Mouse (Mus musculus) forebrain, embryonic 13.5 days (tissue): ENCODE measurements at regions not wholly inside any gene's neighbourhood (a gene's known extent, or its start where the extent isn't known, plus 50 kb on each side); places are given as distances from the start of the nearest gene placed in this dataset.

Experiments
- ATAC-seq: fragments of 200-750 bp; cut with Nextera tagmentation; 2 replicates; pipeline ENCODE4 v1.8.0; 2017
- H3K27ac ChIP-seq: fragments of 300-500 bp; sonication (generic); 2 replicates; pipeline ENCODE4 v1.5.1; 2015; ENCODE audit warnings: inconsistent platforms, mild to moderate bottlenecking, moderate library complexity
- H3K27me3 ChIP-seq: fragments of 300-500 bp; sonication (generic); 2 replicates; pipeline ENCODE4 v1.6.1; 2015; ENCODE audit warnings: mild to moderate bottlenecking, inconsistent platforms
- H3K36me3 ChIP-seq: fragments of 300-500 bp; sonication (generic); 2 replicates; pipeline ENCODE4 v1.6.1; 2015; ENCODE audit warnings: mild to moderate bottlenecking, inconsistent platforms; ENCODE audit not compliant: poor library complexity, severe bottlenecking
- H3K4me1 ChIP-seq: fragments of 300-500 bp; sonication (generic); 2 replicates; pipeline ENCODE4 v1.6.1; 2015; ENCODE audit warnings: inconsistent platforms
- H3K4me2 ChIP-seq: fragments of 300-500 bp; sonication (generic); 2 replicates; pipeline ENCODE4 v1.6.1; 2015; ENCODE audit warnings: inconsistent platforms, mild to moderate bottlenecking, moderate library complexity
- H3K4me3 ChIP-seq: fragments of 300-500 bp; sonication (generic); 2 replicates; pipeline ENCODE4 v1.5.1; 2015; ENCODE audit warnings: mild to moderate bottlenecking, inconsistent platforms
- H3K9ac ChIP-seq: fragments of 300-500 bp; sonication (generic); 2 replicates; pipeline ENCODE4 v1.6.1; 2015; ENCODE audit warnings: mild to moderate bottlenecking, inconsistent platforms
- H3K9me3 ChIP-seq: fragments of 300-500 bp; sonication (generic); replicated peaks from 2 replicates; pipeline ENCODE4 v1.6.1; 2016; ENCODE audit warnings: inconsistent platforms
- WGBS: fragments of 180-500 bp; shearing (Covaris S2); methylation state at CpG from one replicate; pipeline ENCODE4 v1.1.7; 2015; 5-methylcytosine and 5-hydroxymethylcytosine counted together

DNA sequence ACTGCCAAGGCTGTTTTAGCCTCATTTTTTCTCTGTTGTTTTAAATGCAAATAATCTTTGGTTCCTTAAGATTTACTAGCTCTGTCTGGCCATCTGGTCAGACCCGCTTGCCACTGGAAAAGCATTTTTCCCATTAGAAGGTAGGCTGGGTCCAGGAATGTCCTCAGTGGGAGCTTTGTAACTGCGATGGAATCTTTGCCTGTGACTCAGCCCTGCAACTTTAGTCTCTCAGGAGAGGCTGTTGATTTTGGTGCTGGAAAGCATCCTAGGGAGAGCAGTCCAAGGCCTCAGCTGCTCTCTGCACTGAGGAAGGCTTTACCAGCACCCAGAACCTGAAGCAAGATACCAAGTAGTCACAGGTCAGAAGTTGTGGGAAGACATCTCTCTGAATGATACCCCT lies 205.8 kb downstream of the Fndc1 start:
- Histone ChIP-seq H3K4me3 (no peak overlapping the region), H3K4me2 (no peak overlapping the region), H3K9ac (no peak overlapping the region), H3K9me3 (no peaks in the 10 kb centered on the region), H3K27ac (no peak overlapping the region), H3K4me1 (no peaks in the 10 kb centered on the region), H3K27me3 (no peaks in the 10 kb centered on the region), H3K36me3 (no peaks in the 10 kb centered on the region)
- no peak for ATAC-seq
- WGBS = 92% methylated on average over 2 of the region's 2 CpGs

- no peak overlapping the region for H3K27ac ChIP-seq
These were observed 206.9 kb downstream of the Fndc1 start for GRCm38 (mm10) chr17:7620166-7620565.

GRCm38 (mm10) chr17:7619641-7620040 lies 207.5 kb downstream of the Fndc1 start:
- no peak overlapping the region for H3K27ac ChIP-seq
- no peaks in the 10 kb centered on the region for H3K36me3 ChIP-seq
- H3K4me1 ChIP-seq = no peaks in the 10 kb centered on the region
- no peak overlapping the region for H3K4me2 ChIP-seq
- H3K9ac ChIP-seq = no peak overlapping the region
- ATAC-seq = no peak
- H3K9me3 ChIP-seq = no peaks in the 10 kb centered on the region
- no peak overlapping the region for H3K4me3 ChIP-seq
- 69% methylated on average over 5 of the region's 5 CpGs for WGBS
- no peaks in the 10 kb centered on the region for H3K27me3 ChIP-seq

More at GRCm38 (mm10) chr17:7620166-7620565, 206.9 kb downstream of the Fndc1 start:
- no peaks in the 10 kb centered on the region for H3K9me3 ChIP-seq
- H3K4me3 ChIP-seq = no peak overlapping the region
- no peak for ATAC-seq
- H3K4me1 ChIP-seq = no peaks in the 10 kb centered on the region
- no peaks in the 10 kb centered on the region for H3K27me3 ChIP-seq
- no peaks in the 10 kb centered on the region for H3K36me3 ChIP-seq
- H3K9ac ChIP-seq = no peak overlapping the region
- no peak overlapping the region for H3K4me2 ChIP-seq

GRCm38 (mm10) chr17:7608046-7608445 lies 219.1 kb downstream of the Fndc1 start:
- H3K9me3 ChIP-seq = no peaks in the 10 kb centered on the region
- no peaks in the 10 kb centered on the region for H3K27me3 ChIP-seq
- peaks cover 3% of the 10 kb centered on the region; the same call in 1 of the 2 replicates for H3K4me1 ChIP-seq
- H3K4me3 ChIP-seq = no peak overlapping the region
- WGBS = 74% methylated on average over 11 of the region's 11 CpGs
- H3K36me3 ChIP-seq = no peaks in the 10 kb centered on the region
- no peak overlapping the region for H3K9ac ChIP-seq
- H3K4me2 ChIP-seq = no peak overlapping the region
- H3K27ac ChIP-seq = no peak overlapping the region
- ATAC-seq = no peak

GRCm38 (mm10) chr17:7607431-7607830 lies 219.7 kb downstream of the Fndc1 start:
- Histone ChIP-seq H3K9ac (no peak overlapping the region), H3K36me3 (no peaks in the 10 kb centered on the region), H3K9me3 (no peaks in the 10 kb centered on the region), H3K27me3 (no peaks in the 10 kb centered on the region), H3K4me2 (no peak overlapping the region), H3K27ac (no peak overlapping the region), H3K4me1 (peaks cover 3% of the 10 kb centered on the region; the same call in 1 of the 2 replicates), H3K4me3 (no peak overlapping the region)
- 77% methylated on average over 4 of the region's 4 CpGs for WGBS
- no peak for ATAC-seq

- Histone ChIP-seq H3K27ac (peak overlapping the region; percentile 31; the same call in 1 of the 2 replicates), H3K9me3 (no peaks in the 10 kb centered on the region), H3K4me3 (no peak overlapping the region), H3K4me2 (no peak overlapping the region), H3K36me3 (no peaks in the 10 kb centered on the region), H3K4me1 (peaks cover 3% of the 10 kb centered on the region; the same call in 1 of the 2 replicates), H3K27me3 (no peaks in the 10 kb centered on the region), H3K9ac (no peak overlapping the region)
- no peak for ATAC-seq
- WGBS = 32% methylated on average over 5 of the region's 5 CpGs
These were observed 219.7 kb upstream of the Unc93a2 start for GRCm38 (mm10) chr17:7604813-7605504.

- Histone ChIP-seq H3K4me3 (no peak overlapping the region), H3K27me3 (no peaks in the 10 kb centered on the region), H3K9ac (no peak overlapping the region), H3K27ac (no peak overlapping the region), H3K4me1 (peaks cover 3% of the 10 kb centered on the region; the same call in 1 of the 2 replicates), H3K9me3 (no peaks in the 10 kb centered on the region), H3K4me2 (no peak overlapping the region), H3K36me3 (no peaks in the 10 kb centered on the region)
- ATAC-seq = no peak
- 94% methylated on average over 3 of the region's 3 CpGs for WGBS
These were observed 218.8 kb upstream of the Unc93a2 start for GRCm38 (mm10) chr17:7604096-7604495.

GRCm38 (mm10) chr17:7600555-7600954 lies 215.3 kb upstream of the Unc93a2 start:
- Histone ChIP-seq H3K4me3 (no peak overlapping the region), H3K4me1 (peaks cover 3% of the 10 kb centered on the region; the same call in 1 of the 2 replicates), H3K4me2 (no peak overlapping the region), H3K9ac (no peak overlapping the region), H3K27me3 (no peaks in the 10 kb centered on the region), H3K9me3 (no peaks in the 10 kb centered on the region), H3K27ac (no peak overlapping the region), H3K36me3 (no peaks in the 10 kb centered on the region)
- WGBS = 77% methylated on average over 2 of the region's 2 CpGs
- ATAC-seq = no peak

GRCm38 (mm10) chr17:7597481-7597880 lies 212.2 kb upstream of the Unc93a2 start:
- no peaks in the 10 kb centered on the region for H3K9me3 ChIP-seq
- WGBS = 57% methylated on average over 2 of the region's 2 CpGs
- no peak overlapping the region for H3K4me3 ChIP-seq
- H3K9ac ChIP-seq = no peak overlapping the region
- no peaks in the 10 kb centered on the region for H3K27me3 ChIP-seq
- no peaks in the 10 kb centered on the region for H3K4me1 ChIP-seq
- no peak overlapping the region for H3K4me2 ChIP-seq
- H3K27ac ChIP-seq = no peak overlapping the region
- H3K36me3 ChIP-seq = no peaks in the 10 kb centered on the region
- no peak for ATAC-seq

DNA sequence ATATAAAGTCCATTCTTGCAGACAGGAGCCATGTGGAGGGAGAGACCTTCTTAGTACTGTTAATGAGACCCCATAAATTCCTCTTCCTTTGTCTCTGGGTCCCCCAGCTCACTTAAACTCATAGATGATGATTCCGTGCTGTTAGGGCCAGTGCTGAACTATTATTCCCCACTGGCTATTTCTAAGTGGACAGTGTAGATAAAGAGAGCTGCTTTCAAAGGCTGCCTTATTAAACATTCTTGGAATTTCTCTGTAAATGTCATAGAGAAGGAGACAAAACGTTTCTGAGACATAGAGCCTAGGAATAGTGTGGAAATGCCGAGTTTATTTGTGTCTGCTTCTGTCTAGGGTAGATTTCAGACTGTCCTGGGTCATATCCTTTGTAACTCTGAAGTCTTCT lies 209.5 kb upstream of the Unc93a2 start:
- Histone ChIP-seq H3K4me3 (no peak overlapping the region), H3K4me2 (no peak overlapping the region), H3K4me1 (no peaks in the 10 kb centered on the region), H3K27ac (no peak overlapping the region), H3K27me3 (no peaks in the 10 kb centered on the region), H3K9ac (no peak overlapping the region), H3K9me3 (no peaks in the 10 kb centered on the region), H3K36me3 (no peaks in the 10 kb centered on the region)
- whole genome bisulfite sequencing = 47% methylated on average over 3 of the region's 3 CpGs
- ATAC-seq = no peak

DNA sequence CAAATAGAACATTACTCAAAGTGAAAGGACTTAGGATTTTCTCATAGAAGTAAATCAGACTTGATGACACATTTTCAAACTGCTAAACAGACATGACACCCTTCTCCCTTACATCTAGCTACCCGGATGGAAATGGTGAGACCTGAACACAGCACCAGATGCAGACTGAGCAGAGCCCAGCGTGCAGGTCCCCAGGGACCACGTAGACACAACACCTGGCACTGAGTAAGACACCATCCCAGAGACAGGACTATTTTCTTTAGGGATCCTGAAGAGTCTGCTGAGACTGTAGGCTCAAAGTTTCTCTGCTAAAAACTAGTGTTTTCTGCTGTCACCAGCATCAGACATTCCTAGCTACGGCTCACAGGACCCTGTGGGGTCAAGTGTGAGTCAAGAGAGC lies 207.2 kb upstream of the Unc93a2 start:
- WGBS = 88% methylated on average over 4 of the region's 4 CpGs
- Histone ChIP-seq H3K9ac (no peak overlapping the region), H3K4me1 (no peaks in the 10 kb centered on the region), H3K4me2 (no peak overlapping the region), H3K36me3 (no peaks in the 10 kb centered on the region), H3K27ac (no peak overlapping the region), H3K27me3 (no peaks in the 10 kb centered on the region), H3K9me3 (no peaks in the 10 kb centered on the region), H3K4me3 (no peak overlapping the region)
- no peak for ATAC-seq

DNA sequence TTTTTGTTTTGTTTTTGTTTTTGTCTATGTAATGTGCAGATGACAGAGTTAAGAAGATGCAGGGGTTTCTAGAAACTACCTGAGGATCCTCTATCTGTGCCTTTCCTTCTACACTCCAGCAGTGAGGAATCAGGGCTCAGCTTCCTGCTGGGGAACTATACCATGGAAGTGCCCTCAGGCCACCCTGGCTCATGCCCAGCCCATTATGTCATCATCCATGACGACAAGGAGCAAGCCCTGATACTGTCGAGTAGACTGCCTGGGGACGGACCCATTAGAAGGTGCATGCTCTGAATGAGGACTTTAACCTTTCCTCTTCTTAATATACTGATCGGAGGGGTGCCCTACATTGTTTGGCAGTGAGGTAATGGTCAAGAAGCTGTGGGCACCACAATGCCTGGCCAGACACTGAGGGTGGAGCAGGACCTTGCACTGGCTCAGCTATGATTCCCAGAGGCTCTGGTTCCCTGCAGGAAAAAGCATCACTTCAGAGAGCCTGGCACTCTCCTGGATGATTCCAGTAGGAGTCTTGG lies 197.7 kb upstream of the Unc93a2 start:
- Histone ChIP-seq H3K4me1 (no peaks in the 10 kb centered on the region), H3K27ac (no peak overlapping the region), H3K36me3 (no peaks in the 10 kb centered on the region), H3K9me3 (no peaks in the 10 kb centered on the region), H3K27me3 (no peaks in the 10 kb centered on the region), H3K9ac (no peak overlapping the region), H3K4me3 (no peak overlapping the region), H3K4me2 (no peak overlapping the region)
- no peak for ATAC-seq
- WGBS = 76% methylated on average over 4 of the region's 4 CpGs

GRCm38 (mm10) chr17:7579031-7579430 lies 193.8 kb upstream of the Unc93a2 start:
- H3K27ac ChIP-seq = no peak overlapping the region
- 90% methylated on average over 4 of the region's 4 CpGs for WGBS
- no peak overlapping the region for H3K4me2 ChIP-seq
- no peak overlapping the region for H3K4me3 ChIP-seq
- no peaks in the 10 kb centered on the region for H3K36me3 ChIP-seq
- no peak overlapping the region for H3K9ac ChIP-seq
- H3K9me3 ChIP-seq = no peaks in the 10 kb centered on the region
- H3K4me1 ChIP-seq = no peaks in the 10 kb centered on the region
- ATAC-seq = no peak
- H3K27me3 ChIP-seq = no peaks in the 10 kb centered on the region; the same call in 1 of the 2 replicates
